Mouse (Mus musculus): ENCODE measurements at regions not wholly inside any gene's neighbourhood (a gene's known extent, or its start where the extent isn't known, plus 50 kb on each side); places are given as distances from the start of the nearest gene placed in this dataset.

GRCm38 (mm10) chr6:143518476-143518875, 351.5 kb downstream of the Etnk1 start:
- TF ChIP-seq CTCF (IDR thresholded peaks at IDR 0.05; ENCODE audit: extremely low read depth, insufficient read depth, low read length): no peak
- no peak for TF ChIP-seq POLR2A (IDR thresholded peaks at IDR 0.05; ENCODE audit: extremely low read depth, insufficient read depth, low read length)

All from cortical plate, adult 2 months (tissue).